Mouse (Mus musculus) naive thymus-derived CD4-positive, alpha-beta T cell, adult 2 months (primary cell): ENCODE measurements at regions not wholly inside any gene's neighbourhood (a gene's known extent, or its start where the extent isn't known, plus 50 kb on each side); places are given as distances from the start of the nearest gene placed in this dataset.
"Not testable (repeated sequence)": the region's sequence is repeated elsewhere in the genome, so short reads cannot be mapped to it uniquely, and the experiment has no call there.

Source experiments
- DNase-seq: peaks from one replicate; pipeline ENCODE4 v3.0.0-alpha.2; 2011; ENCODE audit warnings: low read depth

GRCm38 (mm10) chr10:22460386-22460785 lies 100.0 kb downstream of the Raet1d start:
- not testable (repeated sequence) for DNase-seq

DNA sequence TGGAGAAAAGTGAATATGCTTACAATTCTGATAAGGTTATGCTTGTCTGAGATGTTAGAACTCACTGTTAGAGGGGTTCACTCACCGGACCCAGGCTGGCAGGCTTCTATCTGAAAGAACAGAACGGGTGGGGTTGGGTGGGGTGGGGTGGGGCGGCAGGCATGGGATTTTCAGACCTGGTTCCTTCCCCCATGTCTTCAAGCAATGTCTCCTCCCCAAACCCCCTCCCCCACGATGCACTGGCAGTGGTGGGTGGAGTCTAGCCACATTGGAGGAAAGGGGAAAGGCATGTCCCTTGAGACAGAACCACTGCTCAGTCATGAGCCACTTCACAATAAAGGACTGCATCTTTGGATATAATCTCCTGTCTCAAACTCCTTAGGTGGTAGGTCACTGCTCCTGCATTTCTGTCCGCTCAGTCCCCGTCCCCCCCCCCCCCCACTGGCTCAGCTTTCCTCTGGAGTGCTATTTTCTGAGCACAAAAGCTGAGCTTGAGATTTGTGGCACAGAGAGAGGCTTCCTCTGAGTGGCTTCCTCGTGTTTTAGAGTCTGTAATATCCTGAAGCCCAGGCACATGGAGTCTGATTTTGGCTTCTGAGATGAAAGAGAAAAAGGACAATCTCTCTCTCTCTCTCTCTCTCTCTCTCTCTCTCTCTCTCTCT lies 100.6 kb downstream of the Raet1d start:
- DNase-seq: not testable (repeated sequence)

GRCm38 (mm10) chr10:22461480-22462050 lies 101.2 kb downstream of the Raet1d start:
- DNase-seq: not testable (repeated sequence)

GRCm38 (mm10) chr10:22471722-22472330 lies 111.5 kb downstream of the Raet1d start:
- not testable (repeated sequence) for DNase-seq

- DNase-seq: peak; percentile 51
These were observed 119.5 kb downstream of the Raet1d start for GRCm38 (mm10) chr10:22479860-22480259.

DNA sequence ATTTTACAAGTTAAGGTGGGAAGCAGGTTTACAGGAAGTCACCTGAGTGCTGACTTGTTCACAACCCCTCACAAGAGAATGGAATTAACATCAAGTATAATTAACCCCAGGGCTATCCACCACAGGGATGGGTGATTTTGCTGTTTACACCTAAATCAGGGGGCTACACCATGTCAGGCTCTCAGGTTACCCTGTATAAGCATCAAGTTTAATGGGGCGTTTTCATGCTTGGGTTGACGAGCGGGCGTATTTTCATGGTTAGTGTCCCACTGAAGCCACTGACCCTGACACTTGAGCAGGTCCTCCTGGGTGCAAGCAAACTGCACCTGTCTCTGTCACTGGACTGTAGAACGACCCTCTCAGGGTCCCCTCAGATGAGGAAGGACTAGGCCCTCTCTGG lies 126.7 kb downstream of the Raet1d start:
- DNase-seq: not testable (repeated sequence)

GRCm38 (mm10) chr10:22491806-22492347 lies 131.5 kb downstream of the Raet1d start:
- not testable (repeated sequence) for DNase-seq

DNA sequence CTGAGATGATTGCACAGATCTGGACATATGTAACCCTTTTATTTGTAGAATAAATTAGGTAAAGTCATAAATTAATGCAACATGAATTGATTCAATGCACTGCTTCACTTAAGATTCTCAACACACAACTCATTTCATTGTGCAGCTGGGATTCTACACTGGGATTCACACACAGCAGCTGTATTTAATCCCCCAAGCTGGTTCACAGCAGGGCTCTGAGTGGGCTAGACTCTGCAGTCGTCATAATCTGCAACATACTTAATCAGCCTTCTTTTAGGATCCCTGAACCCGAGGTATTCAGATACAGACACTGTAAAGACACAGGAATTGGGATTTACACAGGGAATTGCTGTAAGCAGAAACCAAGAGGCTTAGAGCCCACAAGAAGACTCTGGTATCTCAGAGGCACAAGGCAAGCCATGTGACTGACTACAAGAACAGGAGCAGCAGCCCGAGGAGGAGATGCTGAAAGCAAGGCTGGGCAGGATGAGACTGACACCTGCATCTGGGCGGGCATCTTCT lies 135.7 kb downstream of the Raet1d start:
- DNase-seq: no peak
